Mouse (Mus musculus): ENCODE results near the gene Hoxd9. TPM values are rescaled to one million over a fixed set of nuclear protein-coding genes. Genes with fewer than 3 reads are reported as not detected.
A peak's percentile ranks its signal among the peaks of the same experiment; 100 is the strongest.

Gene Hoxd9
- total and polyA plus RNA-seq, 2 experiments from 2014 or later = not detected

DNA sequence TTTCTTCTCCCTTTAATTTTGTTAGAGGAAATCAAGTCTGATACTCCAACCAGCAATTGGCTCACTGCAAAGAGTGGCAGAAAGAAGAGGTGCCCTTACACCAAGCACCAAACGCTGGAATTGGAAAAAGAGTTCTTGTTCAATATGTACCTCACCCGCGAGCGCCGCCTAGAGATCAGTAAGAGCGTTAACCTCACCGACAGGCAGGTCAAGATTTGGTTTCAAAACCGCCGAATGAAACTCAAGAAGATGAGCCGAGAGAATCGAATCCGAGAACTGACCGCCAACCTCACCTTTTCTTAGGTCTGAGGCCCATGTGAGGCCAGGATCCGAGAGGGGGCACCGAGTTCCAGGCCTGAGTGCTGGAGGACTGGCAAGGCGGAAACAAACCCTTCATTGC is 3.5 kb upstream of the Hoxd9 start:
- no peak for ATAC-seq
- H3K27me3 ChIP-seq (ENCODE audit: insufficient read depth, low read length) = peaks cover 87% of the 10 kb centered on the region
- H3K4me1 ChIP-seq (ENCODE audit: insufficient read depth) = no peaks in the 10 kb centered on the region
- peak; percentile 22; the same call in 1 of the 2 replicates for TF ChIP-seq CTCF (IDR thresholded peaks at IDR 0.05; ENCODE audit: low read depth)
- 0 out of 2 replicates have a peak, but pooled peaks cover 4% of the 10 kb centered on the region for H3K9me3 ChIP-seq (ENCODE audit: low read length)
- H3K27ac ChIP-seq (ENCODE audit: low read depth, low read length) = no peak overlapping the region
- 2% methylated on average over 16 of the region's 16 CpGs for WGBS
- DNase-seq = no peak
- H3K4me3 ChIP-seq (ENCODE audit: low read depth, low read length) = no peak overlapping the region
- no peak overlapping the region for H3K4me2 ChIP-seq (ENCODE audit: low read depth)
- H3K36me3 ChIP-seq (ENCODE audit: insufficient read depth) = no peaks in the 10 kb centered on the region
- H3K9ac ChIP-seq = no peak overlapping the region

- H3K27me3 ChIP-seq (ENCODE audit: insufficient read depth, low read length) = peaks cover 90% of the 10 kb centered on the region
- no peak for TF ChIP-seq CTCF (IDR thresholded peaks at IDR 0.05; ENCODE audit: low read depth)
- no peak for ATAC-seq
- H3K27ac ChIP-seq (ENCODE audit: low read depth, low read length) = no peak overlapping the region
- 0 out of 2 replicates have a peak, but pooled peaks cover 4% of the 10 kb centered on the region for H3K9me3 ChIP-seq (ENCODE audit: low read length)
- H3K36me3 ChIP-seq (ENCODE audit: insufficient read depth) = no peaks in the 10 kb centered on the region
- no peak overlapping the region for H3K4me3 ChIP-seq (ENCODE audit: low read depth, low read length)
- no peaks in the 10 kb centered on the region for H3K4me1 ChIP-seq (ENCODE audit: insufficient read depth)
- WGBS = 0% methylated on average over 1 of the region's 1 CpGs
- no peak overlapping the region for H3K4me2 ChIP-seq (ENCODE audit: low read depth)
- no peak for DNase-seq
- H3K9ac ChIP-seq = no peak overlapping the region
These were observed 2.1 kb upstream of the Hoxd9 start for GRCm38 (mm10) chr2:74695383-74695782.

DNA sequence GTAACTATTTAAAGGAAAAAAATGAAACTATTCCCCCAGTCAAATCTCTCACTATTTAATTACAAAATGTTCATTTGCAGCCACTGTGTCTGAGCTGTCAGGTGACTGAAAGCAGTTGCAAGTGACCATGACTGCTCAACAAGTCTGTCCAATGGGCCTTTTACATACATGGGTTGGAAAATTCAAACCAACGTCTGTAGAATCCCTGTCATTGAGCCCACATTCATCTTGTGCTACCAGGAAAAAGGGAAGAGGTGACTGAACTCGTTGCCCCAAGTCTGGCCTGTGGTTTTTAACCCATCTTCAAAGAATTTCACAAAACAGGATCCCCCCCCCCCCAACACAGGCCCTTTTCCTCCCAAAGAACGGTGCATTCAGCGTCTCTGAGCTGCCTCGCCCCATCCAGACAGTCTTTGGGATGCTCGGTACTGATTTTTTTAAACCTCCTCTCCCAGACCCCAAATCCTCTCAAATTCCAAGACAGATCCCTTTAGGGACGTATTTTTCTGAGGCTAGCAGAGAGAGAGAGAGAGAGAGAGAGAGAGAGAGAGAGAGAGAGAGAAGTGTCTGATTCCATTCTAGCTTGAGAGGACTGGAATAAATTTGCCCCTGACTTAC is 1.6 kb upstream of the Hoxd9 start:
- Histone ChIP-seq H3K4me2 (ENCODE audit: low read depth) (no peak overlapping the region), H3K27ac (ENCODE audit: low read depth, low read length) (no peak overlapping the region), H3K9ac (no peak overlapping the region), H3K4me1 (ENCODE audit: insufficient read depth) (no peaks in the 10 kb centered on the region), H3K9me3 (ENCODE audit: low read length) (0 out of 2 replicates have a peak, but pooled peaks cover 4% of the 10 kb centered on the region), H3K4me3 (ENCODE audit: low read depth, low read length) (no peak overlapping the region), H3K36me3 (ENCODE audit: insufficient read depth) (no peaks in the 10 kb centered on the region), H3K27me3 (ENCODE audit: insufficient read depth, low read length) (peaks cover 90% of the 10 kb centered on the region)
- no peak for DNase-seq
- ATAC-seq = no peak
- WGBS = 3% methylated on average over 7 of the region's 7 CpGs
- TF ChIP-seq CTCF (IDR thresholded peaks at IDR 0.05; ENCODE audit: low read depth) = no peak

DNA sequence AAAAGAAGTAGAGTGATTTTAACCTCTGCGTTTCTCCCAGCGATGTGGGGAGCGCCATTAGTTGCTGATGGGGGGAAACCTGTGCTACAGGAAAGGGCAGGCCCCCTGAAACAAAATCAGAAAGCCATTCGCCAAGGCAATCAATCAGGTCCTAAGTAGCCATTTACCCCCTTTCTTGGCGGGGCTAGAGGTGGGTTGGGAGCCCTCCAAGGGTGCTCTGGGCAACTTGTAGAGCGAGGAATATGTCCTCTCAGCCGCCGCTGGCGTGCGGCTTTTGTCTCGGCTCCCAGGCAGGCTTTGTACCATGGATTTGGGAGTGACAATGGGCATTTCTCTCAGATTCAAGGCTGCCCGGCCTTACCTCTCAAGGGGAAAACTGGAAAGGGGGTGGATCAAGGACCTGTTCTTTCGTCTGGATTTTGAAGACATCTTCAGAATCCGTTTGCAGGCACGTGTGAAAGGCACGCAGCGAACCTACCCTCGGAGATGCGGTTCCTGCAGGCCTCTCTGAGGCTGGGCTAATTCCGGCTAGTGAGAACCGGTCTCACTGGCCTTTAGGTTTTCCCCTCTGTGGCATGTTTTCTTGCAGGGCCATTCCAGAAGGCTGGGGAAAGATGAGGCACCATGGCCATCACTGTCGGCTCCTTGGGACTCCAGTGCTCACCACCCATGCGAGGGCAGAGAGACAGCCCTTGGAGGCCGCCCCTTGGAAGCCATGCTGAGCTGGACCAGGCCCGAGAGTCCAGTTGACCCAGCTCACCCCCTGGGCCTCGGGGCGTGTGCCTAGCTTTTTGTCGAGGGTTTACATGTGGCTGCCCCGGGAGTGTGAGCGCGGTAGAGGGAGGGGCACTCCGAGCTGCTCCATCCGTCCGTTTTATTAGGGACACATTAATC is 838 bp upstream of the Hoxd9 start:
- Histone ChIP-seq H3K4me1 (ENCODE audit: insufficient read depth) (no peaks in the 10 kb centered on the region), H3K4me3 (ENCODE audit: low read depth, low read length) (no peak overlapping the region), H3K36me3 (ENCODE audit: insufficient read depth) (no peaks in the 10 kb centered on the region), H3K9me3 (ENCODE audit: low read length) (no peaks in the 10 kb centered on the region), H3K27ac (ENCODE audit: low read depth, low read length) (no peak overlapping the region), H3K27me3 (ENCODE audit: insufficient read depth, low read length) (peaks cover 90% of the 10 kb centered on the region), H3K9ac (no peak overlapping the region), H3K4me2 (ENCODE audit: low read depth) (no peak overlapping the region)
- ATAC-seq (no peak), DNase-seq (no peak)
- WGBS = 2% methylated on average over 34 of the region's 34 CpGs
- TF ChIP-seq CTCF (IDR thresholded peaks at IDR 0.05; ENCODE audit: low read depth) = no peak

GRCm38 (mm10) chr2:74698201-74699052 is 900 bp downstream of the Hoxd9 start:
- Histone ChIP-seq H3K36me3 (ENCODE audit: insufficient read depth) (no peaks in the 10 kb centered on the region), H3K9ac (no peak overlapping the region), H3K4me3 (ENCODE audit: low read depth, low read length) (peak overlapping the region; percentile 22; the same call in 1 of the 2 replicates), H3K4me1 (ENCODE audit: insufficient read depth) (no peaks in the 10 kb centered on the region), H3K27ac (ENCODE audit: low read depth, low read length) (no peak overlapping the region), H3K4me2 (ENCODE audit: low read depth) (peak overlapping the region; percentile 35), H3K27me3 (ENCODE audit: insufficient read depth, low read length) (peaks cover 85% of the 10 kb centered on the region), H3K9me3 (ENCODE audit: low read length) (no peaks in the 10 kb centered on the region)
- WGBS = 3% methylated on average over 73 of the region's 86 CpGs
- DNase-seq (no peak), ATAC-seq (0 out of 2 replicates have a peak, but pooled peaks have one; percentile 17)
- no peak for TF ChIP-seq CTCF (IDR thresholded peaks at IDR 0.05; ENCODE audit: low read depth)

GRCm38 (mm10) chr2:74699053-74699430 is 1.5 kb downstream of the Hoxd9 start:
- DNase-seq = no peak
- peaks cover 84% of the 10 kb centered on the region for H3K27me3 ChIP-seq (ENCODE audit: insufficient read depth, low read length)
- no peak overlapping the region for H3K4me2 ChIP-seq (ENCODE audit: low read depth)
- no peak overlapping the region for H3K27ac ChIP-seq (ENCODE audit: low read depth, low read length)
- no peak overlapping the region for H3K9ac ChIP-seq
- no peaks in the 10 kb centered on the region for H3K9me3 ChIP-seq (ENCODE audit: low read length)
- no peak for ATAC-seq
- WGBS = 3% methylated on average over 17 of the region's 17 CpGs
- H3K36me3 ChIP-seq (ENCODE audit: insufficient read depth) = no peaks in the 10 kb centered on the region
- no peaks in the 10 kb centered on the region for H3K4me1 ChIP-seq (ENCODE audit: insufficient read depth)
- H3K4me3 ChIP-seq (ENCODE audit: low read depth, low read length) = no peak overlapping the region
- no peak for TF ChIP-seq CTCF (IDR thresholded peaks at IDR 0.05; ENCODE audit: low read depth)

All from forebrain, postnatal 0 days (tissue).